Mouse (Mus musculus): Measurements from ENCODE around the gene Stat3. TPM values are rescaled to one million over a fixed set of nuclear protein-coding genes. Genes with fewer than 3 reads are reported as not detected.

Gene Stat3
- polyA plus RNA-seq, 1 experiment from 2014 or later: 45.0 TPM

DNA sequence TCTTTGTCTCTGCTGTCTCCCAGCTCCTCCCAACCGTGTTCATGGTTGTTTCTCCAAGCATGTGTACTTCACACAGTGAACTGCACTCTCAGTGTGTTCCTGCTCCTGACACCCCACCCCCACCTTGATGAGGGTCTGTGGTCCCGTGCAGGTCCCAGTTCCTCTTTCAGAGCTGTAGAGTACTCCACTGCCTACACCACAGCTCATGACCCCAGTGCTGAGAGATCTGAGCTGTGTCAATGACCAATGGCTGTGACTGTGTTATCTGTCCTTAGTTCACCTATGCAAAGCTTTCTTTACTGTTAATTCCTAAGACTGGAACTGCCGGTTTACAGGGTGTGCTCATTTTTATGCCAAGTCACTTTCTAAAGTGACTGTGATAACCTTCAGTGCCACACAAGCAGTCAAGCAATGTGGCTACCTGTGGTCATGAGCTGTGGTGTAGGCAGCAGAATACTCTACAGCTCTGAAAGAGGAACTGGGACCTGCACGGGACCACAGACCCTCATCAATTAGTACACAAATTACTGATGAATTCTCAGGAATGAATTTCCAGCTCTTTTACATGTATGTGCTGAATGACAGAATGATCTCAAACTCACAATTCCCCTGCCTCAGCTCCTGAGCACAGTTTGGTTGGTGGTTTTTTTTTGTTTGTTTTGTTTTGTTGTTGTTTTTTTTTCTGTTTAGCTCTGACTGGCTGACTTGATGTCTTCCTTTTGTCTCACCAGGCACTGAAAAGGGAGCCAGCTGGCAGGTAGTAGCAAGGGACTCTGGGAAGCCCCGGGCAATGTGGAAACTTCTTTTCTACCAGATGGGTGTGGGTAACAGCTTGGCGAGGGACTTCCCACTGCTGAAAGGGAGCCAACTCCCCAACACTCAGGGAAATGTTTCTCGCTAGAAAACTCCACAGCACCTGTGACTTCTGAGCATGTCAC, 41.8 kb downstream of the Stat3 start:
- Histone ChIP-seq H3K9ac (ENCODE audit: low read depth, low read length) (no peak overlapping the region), H3K27me3 (ENCODE audit: control insufficient read depth, insufficient read depth, low read length) (no peaks in the 10 kb centered on the region), H3K4me3 (ENCODE audit: low read depth, low read length) (no peak overlapping the region), H3K36me3 (ENCODE audit: control insufficient read depth, insufficient read depth, low read length) (peaks cover 14% of the 10 kb centered on the region), H3K4me1 (ENCODE audit: control insufficient read depth, insufficient read depth, low read length) (peaks cover 9% of the 10 kb centered on the region), H3K27ac (ENCODE audit: low read depth, low read length) (no peak overlapping the region), H3K4me2 (no peak overlapping the region), H3K9me3 (replicated peaks; ENCODE audit: control insufficient read depth, low read length) (no peaks in the 10 kb centered on the region)
- ATAC-seq (replicated peaks; ENCODE audit: insufficient number of reproducible peaks, low FRiP score, low TSS enrichment): no peak
- 76% methylated on average over 7 of the region's 7 CpGs for WGBS (ENCODE audit: insufficient replicate concordance)

- WGBS (ENCODE audit: insufficient replicate concordance): 83% methylated on average over 10 of the region's 10 CpGs
- Histone ChIP-seq H3K9ac (ENCODE audit: low read depth, low read length) (no peak overlapping the region), H3K4me1 (ENCODE audit: control insufficient read depth, insufficient read depth, low read length) (peaks cover 20% of the 10 kb centered on the region), H3K4me3 (ENCODE audit: low read depth, low read length) (no peak overlapping the region), H3K4me2 (no peak overlapping the region), H3K27me3 (ENCODE audit: control insufficient read depth, insufficient read depth, low read length) (no peaks in the 10 kb centered on the region), H3K27ac (ENCODE audit: low read depth, low read length) (no peak overlapping the region), H3K36me3 (ENCODE audit: control insufficient read depth, insufficient read depth, low read length) (peaks cover 6% of the 10 kb centered on the region), H3K9me3 (replicated peaks; ENCODE audit: control insufficient read depth, low read length) (no peaks in the 10 kb centered on the region)
- ATAC-seq (replicated peaks; ENCODE audit: insufficient number of reproducible peaks, low FRiP score, low TSS enrichment): no peak
Observed at GRCm38 (mm10) chr11:100896078-100896477, 43.3 kb downstream of the Stat3 start.

DNA sequence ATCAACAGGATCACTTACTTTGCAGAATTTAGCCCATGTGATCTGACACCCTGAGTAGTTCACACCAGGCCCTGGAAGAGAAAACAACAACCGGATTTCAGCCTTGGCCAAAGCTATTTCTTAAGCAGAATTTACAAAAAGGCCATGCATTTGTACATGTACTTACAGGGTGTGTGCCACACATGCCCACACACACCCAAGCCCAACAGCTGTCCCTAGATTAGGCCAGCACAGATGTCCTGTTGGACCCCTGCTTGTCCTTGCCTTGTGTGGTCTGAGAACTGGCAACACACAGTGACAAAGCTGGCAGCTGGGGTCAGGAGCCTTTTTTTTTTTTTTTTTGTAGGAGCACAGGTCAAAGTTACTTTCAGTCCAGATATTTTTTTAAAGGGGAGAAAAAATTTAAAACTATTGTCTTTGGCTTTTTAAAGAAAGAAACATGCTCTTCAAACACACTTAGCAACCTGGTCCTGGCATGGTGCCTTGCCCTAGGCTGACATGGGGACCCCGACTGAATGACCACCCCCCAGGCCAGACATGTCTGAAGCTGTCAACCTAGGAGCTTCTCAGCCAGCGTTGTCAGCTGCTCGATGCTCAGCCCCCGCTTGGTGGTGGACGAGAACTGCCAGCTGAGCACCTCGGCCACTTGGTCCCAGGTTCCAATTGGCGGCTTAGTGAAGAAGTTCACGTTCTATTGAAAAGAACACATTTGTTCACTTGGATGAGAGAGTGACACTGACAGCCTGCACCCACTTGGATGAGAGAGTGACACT, 45.0 kb downstream of the Stat3 start:
- no peak overlapping the region for H3K27ac ChIP-seq (ENCODE audit: low read depth, low read length)

GRCm38 (mm10) chr11:100893482-100893881, 45.9 kb downstream of the Stat3 start:
- no peaks in the 10 kb centered on the region for H3K9me3 ChIP-seq (replicated peaks; ENCODE audit: control insufficient read depth, low read length)
- H3K27ac ChIP-seq (ENCODE audit: low read depth, low read length): no peak overlapping the region
- H3K4me1 ChIP-seq (ENCODE audit: control insufficient read depth, insufficient read depth, low read length): peaks cover 23% of the 10 kb centered on the region
- no peak overlapping the region for H3K4me3 ChIP-seq (ENCODE audit: low read depth, low read length)
- H3K9ac ChIP-seq (ENCODE audit: low read depth, low read length): peak overlapping the region; percentile 22; the same call in 1 of the 2 replicates
- peak overlapping the region; percentile 47 for H3K4me2 ChIP-seq
- no peaks in the 10 kb centered on the region for H3K27me3 ChIP-seq (ENCODE audit: control insufficient read depth, insufficient read depth, low read length)
- WGBS (ENCODE audit: insufficient replicate concordance): 16% methylated on average over 9 of the region's 9 CpGs
- peaks cover 2% of the 10 kb centered on the region for H3K36me3 ChIP-seq (ENCODE audit: control insufficient read depth, insufficient read depth, low read length)
- 0 out of 2 replicates have a peak, but pooled peaks have one; percentile 46 for ATAC-seq (replicated peaks; ENCODE audit: insufficient number of reproducible peaks, low FRiP score, low TSS enrichment)

More for the DNA sequence above, 45.0 kb downstream of the Stat3 start:
- Histone ChIP-seq H3K36me3 (ENCODE audit: control insufficient read depth, insufficient read depth, low read length) (peaks cover 3% of the 10 kb centered on the region), H3K27me3 (ENCODE audit: control insufficient read depth, insufficient read depth, low read length) (no peaks in the 10 kb centered on the region), H3K9ac (ENCODE audit: low read depth, low read length) (no peak overlapping the region; the same call in 1 of the 2 replicates), H3K4me1 (ENCODE audit: control insufficient read depth, insufficient read depth, low read length) (peaks cover 23% of the 10 kb centered on the region), H3K4me3 (ENCODE audit: low read depth, low read length) (no peak overlapping the region), H3K4me2 (no peak overlapping the region), H3K9me3 (replicated peaks; ENCODE audit: control insufficient read depth, low read length) (no peaks in the 10 kb centered on the region)
- ATAC-seq (replicated peaks; ENCODE audit: insufficient number of reproducible peaks, low FRiP score, low TSS enrichment): no peak
- 65% methylated on average over 9 of the region's 9 CpGs for WGBS (ENCODE audit: insufficient replicate concordance)

- Histone ChIP-seq H3K36me3 (ENCODE audit: control insufficient read depth, insufficient read depth, low read length) (peaks cover 2% of the 10 kb centered on the region), H3K4me2 (no peak overlapping the region), H3K27me3 (ENCODE audit: control insufficient read depth, insufficient read depth, low read length) (no peaks in the 10 kb centered on the region), H3K9ac (ENCODE audit: low read depth, low read length) (no peak overlapping the region), H3K27ac (ENCODE audit: low read depth, low read length) (peak overlapping the region; percentile 84; the same call in 1 of the 2 replicates), H3K4me1 (ENCODE audit: control insufficient read depth, insufficient read depth, low read length) (peaks cover 28% of the 10 kb centered on the region), H3K9me3 (replicated peaks; ENCODE audit: control insufficient read depth, low read length) (no peaks in the 10 kb centered on the region), H3K4me3 (ENCODE audit: low read depth, low read length) (no peak overlapping the region)
- no peak for ATAC-seq (replicated peaks; ENCODE audit: insufficient number of reproducible peaks, low FRiP score, low TSS enrichment)
- 69% methylated on average over 5 of the region's 5 CpGs for WGBS (ENCODE audit: insufficient replicate concordance)
Observed at GRCm38 (mm10) chr11:100892435-100892834, 46.9 kb downstream of the Stat3 start.

DNA sequence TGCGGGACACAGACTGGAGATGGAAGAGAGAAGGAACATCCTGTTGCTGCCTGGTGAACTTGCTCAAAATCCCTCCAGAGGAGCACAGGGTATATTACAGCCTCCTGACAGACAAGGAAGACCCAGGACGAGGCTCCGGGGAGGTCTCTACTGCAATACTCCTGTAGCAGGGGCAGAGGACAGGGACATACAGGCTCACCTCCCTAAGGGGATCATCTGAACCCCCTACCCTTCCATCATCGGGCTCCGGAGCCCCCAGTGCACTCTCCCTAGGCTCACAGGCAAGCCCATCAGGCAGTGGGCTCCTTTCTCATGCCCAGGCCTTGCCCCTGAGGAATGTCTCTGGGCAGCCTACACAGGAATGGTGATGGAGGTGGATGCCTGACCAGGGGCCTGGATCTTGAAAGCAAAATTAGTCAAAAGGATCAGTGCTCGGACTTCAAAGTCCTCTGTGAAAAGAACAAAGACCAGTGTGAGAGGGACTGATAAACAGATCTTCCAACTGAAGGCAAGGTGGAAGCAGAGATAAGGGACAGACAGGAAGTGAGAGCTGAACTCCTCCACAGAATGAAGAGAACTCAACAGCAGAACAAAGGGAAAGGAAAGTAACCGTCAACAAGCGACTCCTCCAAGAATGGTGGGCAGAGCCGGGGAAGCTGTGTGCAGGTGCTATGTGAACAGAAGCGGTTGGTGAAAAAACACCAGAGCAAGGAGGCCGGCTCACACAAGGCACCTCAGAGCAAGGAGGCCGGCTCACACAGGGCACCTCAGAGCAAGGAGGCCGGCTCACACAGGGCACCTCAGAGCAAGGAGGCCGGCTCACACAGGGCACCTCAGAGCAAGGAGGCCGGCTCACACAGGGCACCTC, 47.9 kb downstream of the Stat3 start:
- peaks cover 34% of the 10 kb centered on the region for H3K4me1 ChIP-seq (ENCODE audit: control insufficient read depth, insufficient read depth, low read length)
- no peak overlapping the region for H3K4me3 ChIP-seq (ENCODE audit: low read depth, low read length)
- peak overlapping the region; percentile 84 for H3K27ac ChIP-seq (ENCODE audit: low read depth, low read length)
- H3K4me2 ChIP-seq: peak overlapping the region; percentile 40
- no peaks in the 10 kb centered on the region for H3K27me3 ChIP-seq (ENCODE audit: control insufficient read depth, insufficient read depth, low read length)
- 40% methylated on average over 15 of the region's 15 CpGs for WGBS (ENCODE audit: insufficient replicate concordance)
- H3K9me3 ChIP-seq (replicated peaks; ENCODE audit: control insufficient read depth, low read length): no peaks in the 10 kb centered on the region
- peak overlapping the region; percentile 18 for H3K9ac ChIP-seq (ENCODE audit: low read depth, low read length)
- H3K36me3 ChIP-seq (ENCODE audit: control insufficient read depth, insufficient read depth, low read length): peaks cover 2% of the 10 kb centered on the region
- ATAC-seq (replicated peaks; ENCODE audit: insufficient number of reproducible peaks, low FRiP score, low TSS enrichment): peak; percentile 81

- Histone ChIP-seq H3K9me3 (replicated peaks; ENCODE audit: control insufficient read depth, low read length) (no peaks in the 10 kb centered on the region), H3K27me3 (ENCODE audit: control insufficient read depth, insufficient read depth, low read length) (no peaks in the 10 kb centered on the region), H3K4me3 (ENCODE audit: low read depth, low read length) (no peak overlapping the region), H3K9ac (ENCODE audit: low read depth, low read length) (no peak overlapping the region), H3K36me3 (ENCODE audit: control insufficient read depth, insufficient read depth, low read length) (peaks cover 2% of the 10 kb centered on the region), H3K4me2 (no peak overlapping the region), H3K27ac (ENCODE audit: low read depth, low read length) (no peak overlapping the region), H3K4me1 (ENCODE audit: control insufficient read depth, insufficient read depth, low read length) (peaks cover 43% of the 10 kb centered on the region)
- WGBS (ENCODE audit: insufficient replicate concordance): 91% methylated on average over 6 of the region's 6 CpGs
- no peak for ATAC-seq (replicated peaks; ENCODE audit: insufficient number of reproducible peaks, low FRiP score, low TSS enrichment)
Observed at GRCm38 (mm10) chr11:100890481-100890880, 48.9 kb downstream of the Stat3 start.

DNA sequence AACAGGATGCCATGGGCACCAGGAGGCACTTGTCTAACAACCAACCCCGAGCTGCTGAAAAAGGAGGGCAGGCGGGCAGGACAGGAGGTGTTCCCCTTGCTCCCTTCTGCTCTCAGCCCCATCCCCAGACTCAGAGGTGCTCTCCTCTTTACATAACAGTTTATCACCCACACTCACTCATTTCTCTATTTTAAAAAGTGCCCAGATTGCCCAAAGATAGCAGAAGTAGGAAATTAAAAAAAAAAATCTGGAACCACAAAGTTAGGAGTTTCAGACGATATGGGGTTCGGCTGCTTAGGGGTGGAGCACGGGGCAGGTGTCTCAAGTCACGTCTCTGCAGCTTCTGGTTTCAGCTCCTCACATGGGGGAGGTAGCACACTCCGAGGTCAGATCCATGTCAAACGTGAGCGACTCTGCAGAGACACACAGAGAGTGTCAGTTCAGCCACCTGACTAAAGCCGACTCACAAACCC, 51.0 kb downstream of the Stat3 start:
- H3K9me3 ChIP-seq (replicated peaks; ENCODE audit: control insufficient read depth, low read length): no peaks in the 10 kb centered on the region
- H3K27ac ChIP-seq (ENCODE audit: low read depth, low read length): no peak overlapping the region
- no peak overlapping the region for H3K4me3 ChIP-seq (ENCODE audit: low read depth, low read length)
- H3K27me3 ChIP-seq (ENCODE audit: control insufficient read depth, insufficient read depth, low read length): no peaks in the 10 kb centered on the region
- H3K9ac ChIP-seq (ENCODE audit: low read depth, low read length): no peak overlapping the region
- 64% methylated on average over 10 of the region's 10 CpGs for WGBS (ENCODE audit: insufficient replicate concordance)
- ATAC-seq (replicated peaks; ENCODE audit: insufficient number of reproducible peaks, low FRiP score, low TSS enrichment): no peak
- H3K36me3 ChIP-seq (ENCODE audit: control insufficient read depth, insufficient read depth, low read length): peaks cover 2% of the 10 kb centered on the region
- peaks cover 40% of the 10 kb centered on the region for H3K4me1 ChIP-seq (ENCODE audit: control insufficient read depth, insufficient read depth, low read length)
- H3K4me2 ChIP-seq: no peak overlapping the region

All from heart, embryonic 11.5 days (tissue).